Mouse (Mus musculus): ENCODE data around the gene Cenpb. TPM values are rescaled to one million over a fixed set of nuclear protein-coding genes. Genes with fewer than 3 reads are reported as not detected.
"Not testable (repeated sequence)": the region's sequence is repeated elsewhere in the genome, so short reads cannot be mapped to it uniquely, and the experiment has no call there.

The Cenpb gene
- total RNA-seq (2022): 10 to 100 TPM; 63.5 to 76.9 (median 73.5) TPM

DNA sequence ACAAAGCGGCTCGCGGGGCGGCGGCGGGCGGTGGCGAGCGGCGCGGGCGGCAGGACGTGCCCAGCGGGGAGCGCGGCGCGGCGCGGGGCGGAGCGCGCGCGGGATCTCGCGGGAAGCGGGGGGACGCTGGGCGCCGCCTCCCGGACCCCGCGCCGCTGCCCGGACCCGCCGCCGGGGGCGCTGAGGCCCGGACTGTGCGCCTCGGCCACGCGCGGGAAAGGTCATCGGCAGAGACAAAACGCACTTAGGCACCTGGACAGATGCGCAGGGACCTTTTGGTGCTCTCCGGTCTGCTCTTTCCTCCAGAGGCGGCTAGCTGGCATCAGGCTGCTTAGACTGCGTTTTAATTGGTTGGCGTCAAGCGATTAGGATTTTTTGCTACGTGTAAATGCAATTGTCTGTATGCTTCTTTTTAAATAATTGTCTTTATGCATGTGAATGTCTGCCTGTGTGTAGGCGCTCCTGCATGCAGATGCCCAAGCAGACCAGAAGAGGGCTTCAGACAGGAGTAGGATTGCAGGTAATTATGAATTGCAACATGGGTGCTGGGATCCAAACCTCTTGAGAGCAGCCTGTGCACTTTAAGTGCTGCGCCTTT lies at the start of gene Cenpb:
Gene Cenpb, minus strand, starts transcription at position 78 of the 598 bp plus-strand sequence.
- peak; percentile 73 for DNase-seq

DNA sequence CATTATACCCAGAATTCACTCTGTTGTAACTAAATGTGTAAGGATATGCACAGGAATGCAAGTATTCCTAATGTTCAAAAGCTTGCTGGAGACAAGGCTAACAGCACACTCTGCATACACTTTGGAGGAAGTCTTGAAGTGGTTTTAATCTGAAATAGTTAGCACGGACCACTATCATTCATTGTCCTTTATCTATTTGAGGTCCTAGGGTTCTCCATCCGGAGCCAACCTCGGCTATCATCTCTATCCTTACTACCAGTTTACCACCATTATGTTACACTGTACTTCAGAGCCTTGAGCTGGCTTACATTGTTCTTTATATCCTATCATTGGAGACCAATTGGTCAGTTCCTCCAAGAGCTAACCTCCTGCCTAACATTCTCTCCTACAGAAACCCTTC lies 47.4 kb upstream of the Cenpb start:
- DNase-seq: no peak

DNA sequence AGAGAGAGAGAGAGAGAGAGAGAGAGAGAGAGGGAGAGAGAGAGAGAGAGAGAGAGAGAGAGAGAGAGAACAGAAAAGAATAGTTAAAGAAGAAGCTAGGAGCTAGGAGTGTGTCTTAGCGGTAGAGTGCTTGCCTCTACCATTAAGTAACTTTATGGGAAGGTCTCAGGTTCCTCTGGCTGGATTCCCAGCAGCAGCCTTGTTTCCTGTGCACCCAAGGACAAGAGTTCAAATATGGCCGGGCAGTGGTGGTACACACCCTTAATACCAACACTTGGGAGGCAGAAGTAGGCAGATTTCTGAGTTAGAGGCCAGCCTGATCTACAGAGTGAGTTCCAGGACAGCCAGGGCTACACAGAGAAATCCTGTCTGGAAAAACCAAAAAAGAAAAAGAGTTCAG lies 46.8 kb upstream of the Cenpb start:
- DNase-seq: not testable (repeated sequence)

DNA sequence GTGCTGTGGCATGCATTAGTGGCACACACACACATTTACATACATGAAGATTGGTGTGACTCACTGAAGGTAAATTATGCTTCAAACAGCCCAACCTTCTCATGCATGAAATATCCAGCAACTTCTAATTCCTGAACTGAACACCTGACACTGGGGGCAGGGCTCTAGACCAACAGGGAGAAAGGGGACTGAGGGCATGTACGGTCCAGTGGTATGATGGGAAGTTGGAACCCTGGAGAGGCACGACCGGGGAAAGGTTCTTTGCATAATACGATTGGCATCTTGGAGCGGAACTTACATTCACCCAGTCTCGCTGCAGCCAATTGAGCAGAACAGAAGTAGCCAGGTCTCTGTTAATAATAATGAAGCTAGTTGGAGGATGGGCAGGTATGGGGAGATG lies 45.3 kb upstream of the Cenpb start:
- no peak for DNase-seq

DNA sequence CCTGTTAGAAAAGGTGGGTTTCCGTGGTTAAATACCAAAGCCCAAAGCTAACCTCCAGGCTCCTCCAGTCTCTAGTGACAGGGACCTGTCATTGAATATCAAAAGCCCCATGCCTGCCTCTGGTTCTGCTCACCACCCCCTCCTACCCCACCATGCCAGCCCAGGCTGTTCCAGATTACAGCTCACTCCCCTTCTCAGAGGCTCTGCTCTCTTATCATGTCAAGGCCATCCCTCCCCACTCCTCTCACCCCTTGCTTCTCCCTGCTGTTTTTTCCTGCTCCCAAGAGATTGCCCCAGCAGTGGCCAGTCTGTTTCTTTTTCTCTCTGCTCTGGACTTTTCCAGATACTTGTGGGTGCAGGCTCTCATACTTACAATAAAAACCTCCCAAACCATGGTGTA lies 43.7 kb upstream of the Cenpb start:
- no peak for DNase-seq

DNA sequence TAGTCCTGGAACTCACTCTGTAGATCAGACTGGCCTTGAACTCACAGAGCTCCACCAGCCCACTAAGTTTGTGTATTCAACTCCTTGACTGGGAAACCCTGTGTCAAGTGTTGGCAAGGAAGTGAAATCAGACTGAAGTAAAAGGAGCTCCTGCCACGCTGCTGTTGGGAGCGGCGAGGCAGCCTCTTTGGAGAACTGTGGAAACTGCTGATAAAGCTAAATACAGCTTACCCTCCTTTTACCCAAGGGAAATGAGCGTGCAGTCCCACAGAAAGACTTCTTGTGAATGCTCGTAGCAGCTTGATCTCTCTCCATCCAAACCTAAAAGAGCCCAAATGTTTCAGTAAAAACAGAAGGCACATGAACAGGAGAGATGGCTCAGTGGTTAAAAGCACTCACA lies 42.7 kb upstream of the Cenpb start:
- DNase-seq: no peak

DNA sequence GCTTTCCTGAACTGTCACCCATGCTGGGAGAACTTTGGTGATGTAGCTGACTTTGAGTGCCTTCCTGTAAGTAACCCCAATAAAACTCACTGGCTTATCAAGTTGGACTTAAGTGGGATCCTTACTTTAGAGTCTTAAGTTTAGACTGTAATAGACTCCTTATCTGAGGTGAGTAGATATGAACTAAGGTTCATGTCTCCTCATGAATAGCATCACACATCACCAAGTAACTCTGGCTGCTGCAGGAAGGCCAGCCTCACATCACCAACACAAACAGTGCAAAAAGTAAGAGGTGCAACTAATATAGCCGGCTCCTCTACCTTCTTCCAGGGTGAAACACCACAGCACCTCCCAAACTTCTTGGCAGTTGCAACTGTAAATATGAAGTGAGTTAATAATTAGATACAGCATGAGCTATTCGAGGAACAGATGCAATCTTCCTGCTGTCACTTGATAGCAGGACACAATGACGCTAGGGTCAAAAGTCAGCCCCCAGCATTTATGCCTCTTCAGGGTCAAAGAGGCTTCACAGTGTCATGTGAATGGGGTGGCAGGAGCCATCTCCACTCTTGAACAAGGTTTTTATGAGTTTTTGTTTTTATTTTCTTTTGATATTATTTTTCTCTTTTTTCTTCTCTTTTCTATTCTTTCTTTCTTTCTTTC lies 42.1 kb upstream of the Cenpb start:
- DNase-seq: no peak

DNA sequence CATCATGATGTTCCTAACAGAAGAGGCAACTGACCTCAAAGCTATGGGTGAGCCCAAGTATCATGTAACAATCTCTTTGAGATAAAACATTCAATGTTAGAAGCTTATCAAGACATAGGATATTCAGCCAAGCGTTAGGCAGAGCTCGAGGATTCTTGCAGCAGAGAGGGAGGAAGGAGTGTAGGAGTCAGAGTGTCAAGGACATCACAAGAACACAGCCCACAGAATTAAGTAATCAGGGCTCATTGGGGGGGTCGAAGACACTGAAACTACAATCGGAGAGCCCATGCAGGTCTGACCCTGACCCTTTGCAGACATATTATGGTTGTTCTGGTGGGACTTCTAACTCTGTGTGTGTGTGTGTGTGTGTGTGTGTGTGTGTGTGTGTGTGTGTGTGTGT lies 40.2 kb upstream of the Cenpb start:
- no peak for DNase-seq

DNA sequence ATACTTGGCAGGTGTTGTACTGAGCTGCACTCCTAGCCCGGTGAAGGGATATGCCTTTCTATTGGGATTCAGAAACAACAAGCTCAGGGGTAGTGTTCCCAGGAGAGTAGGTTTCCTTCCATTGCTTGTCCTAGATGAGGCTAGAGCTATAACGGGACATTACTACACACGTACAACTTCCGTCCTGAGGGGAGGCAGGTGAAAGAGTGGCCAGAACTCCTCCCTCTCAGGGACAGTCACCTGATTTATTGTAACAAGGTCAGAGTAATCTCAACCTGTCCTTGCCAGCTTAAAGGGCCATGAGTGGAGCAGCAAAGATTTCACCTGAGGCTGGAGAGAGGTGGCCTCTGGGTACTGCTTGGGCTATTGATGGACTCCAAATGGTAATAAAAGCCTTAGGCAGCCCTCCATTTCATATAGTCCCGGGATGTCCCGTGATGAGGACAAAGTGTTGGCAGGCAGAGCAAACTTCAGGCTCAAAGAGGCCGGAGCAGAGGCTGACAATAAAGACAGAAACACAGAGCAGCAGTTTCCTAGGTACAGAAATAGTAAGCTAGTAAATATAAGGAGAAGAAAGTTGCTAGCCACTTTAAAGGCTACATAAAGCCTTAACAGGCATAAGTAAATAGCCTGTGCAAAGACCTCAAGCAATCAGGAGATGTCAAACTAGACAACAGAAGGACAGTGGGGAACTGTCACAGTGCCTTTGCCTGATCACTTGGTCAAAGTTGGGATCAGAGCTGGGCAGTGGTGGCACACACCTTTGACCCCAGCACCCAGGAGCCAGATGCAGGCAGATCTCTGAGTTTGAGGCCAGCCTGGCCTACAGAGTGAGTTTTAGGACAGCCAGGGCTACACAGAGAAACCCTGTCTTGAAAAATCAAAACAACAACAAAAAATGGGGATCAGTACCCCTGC lies 36.3 kb upstream of the Cenpb start:
- no peak for DNase-seq

DNA sequence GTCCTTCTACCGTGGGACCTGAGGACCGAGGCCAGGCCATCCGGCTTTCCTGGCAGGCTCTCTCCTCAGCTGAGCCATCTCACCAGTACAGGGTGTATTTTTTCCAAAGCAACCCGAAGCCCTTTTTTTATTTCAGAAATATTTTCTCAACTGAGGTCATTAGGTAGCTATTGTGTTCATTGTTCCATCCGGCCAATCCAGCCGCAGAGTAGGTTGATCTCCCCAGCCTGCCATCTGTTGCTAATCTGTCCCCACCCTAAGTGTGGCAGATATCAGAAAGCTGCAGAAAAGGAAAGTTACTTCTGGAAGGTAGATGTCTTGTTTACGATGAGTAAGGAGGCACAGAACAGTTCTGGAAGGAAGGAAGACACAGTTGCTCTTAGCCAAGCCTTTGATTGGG lies 33.9 kb upstream of the Cenpb start:
- DNase-seq: no peak

DNA sequence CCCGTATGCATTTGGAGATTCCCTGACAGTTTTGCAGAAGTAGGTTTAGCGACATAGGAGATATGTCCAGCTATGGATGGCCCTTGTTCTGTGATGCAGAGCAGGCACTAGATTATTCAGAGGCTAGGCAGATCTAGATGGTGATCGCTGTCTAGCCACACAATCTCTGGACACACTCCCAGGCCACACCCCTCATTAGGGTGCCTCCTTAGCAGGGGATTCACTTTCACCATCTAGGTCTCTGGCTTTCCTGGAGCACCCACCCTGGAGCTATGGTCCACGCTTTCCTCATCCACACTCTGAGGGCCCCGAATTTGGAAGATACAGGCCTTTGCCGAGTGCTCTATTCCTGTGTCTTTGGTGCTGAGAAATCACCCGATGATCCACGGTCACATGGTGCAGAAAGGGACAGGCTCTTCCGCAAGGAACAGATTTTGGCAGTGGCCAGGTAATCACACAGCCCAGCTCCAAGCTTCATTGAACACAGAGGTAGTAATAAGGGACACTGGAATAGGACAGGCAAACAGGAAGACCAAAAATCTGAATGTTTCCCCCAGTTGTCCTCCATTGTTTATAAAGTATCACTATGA lies 31.3 kb upstream of the Cenpb start:
- DNase-seq: no peak

DNA sequence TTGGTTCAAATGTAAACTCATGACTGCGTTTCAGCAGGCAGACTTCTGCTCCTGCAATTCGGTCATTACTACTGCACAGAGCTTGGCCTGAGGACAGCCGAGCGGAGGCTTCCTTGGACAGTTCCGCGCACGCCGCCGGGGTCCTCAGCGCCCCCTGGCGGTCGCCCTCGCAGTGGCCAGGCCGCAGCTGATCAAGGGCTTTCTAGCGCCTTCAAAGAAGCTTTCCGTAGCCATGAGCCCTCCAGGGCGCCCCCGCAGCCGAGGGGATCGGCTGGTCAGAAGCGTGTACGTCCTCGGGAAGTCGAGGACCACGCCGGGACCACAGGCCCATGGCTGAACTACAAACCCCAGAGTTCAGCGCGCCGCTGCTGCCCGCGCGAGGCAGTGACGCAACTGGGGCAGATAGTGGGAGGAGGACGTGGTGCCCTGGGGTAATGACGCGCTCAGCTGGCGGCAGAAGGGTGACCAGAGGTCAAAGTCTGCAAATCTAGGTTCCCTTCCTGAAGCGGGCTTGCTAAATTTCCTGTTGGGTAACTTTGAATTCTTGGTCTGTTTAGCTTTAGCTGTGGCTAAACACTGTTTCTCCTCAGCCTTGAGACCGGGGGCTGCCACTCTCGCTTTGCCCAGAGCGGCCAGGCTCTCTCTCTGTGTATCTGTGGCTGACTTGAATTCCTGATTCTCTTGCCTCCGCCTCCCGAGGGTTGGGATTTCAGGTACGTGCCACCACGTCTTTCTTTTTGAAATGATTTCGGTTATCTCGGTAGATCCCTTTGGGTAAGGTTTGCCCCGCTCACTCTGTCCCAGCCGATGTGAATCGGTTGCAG lies 30.3 kb upstream of the Cenpb start:
- DNase-seq: peak; percentile 94

DNA sequence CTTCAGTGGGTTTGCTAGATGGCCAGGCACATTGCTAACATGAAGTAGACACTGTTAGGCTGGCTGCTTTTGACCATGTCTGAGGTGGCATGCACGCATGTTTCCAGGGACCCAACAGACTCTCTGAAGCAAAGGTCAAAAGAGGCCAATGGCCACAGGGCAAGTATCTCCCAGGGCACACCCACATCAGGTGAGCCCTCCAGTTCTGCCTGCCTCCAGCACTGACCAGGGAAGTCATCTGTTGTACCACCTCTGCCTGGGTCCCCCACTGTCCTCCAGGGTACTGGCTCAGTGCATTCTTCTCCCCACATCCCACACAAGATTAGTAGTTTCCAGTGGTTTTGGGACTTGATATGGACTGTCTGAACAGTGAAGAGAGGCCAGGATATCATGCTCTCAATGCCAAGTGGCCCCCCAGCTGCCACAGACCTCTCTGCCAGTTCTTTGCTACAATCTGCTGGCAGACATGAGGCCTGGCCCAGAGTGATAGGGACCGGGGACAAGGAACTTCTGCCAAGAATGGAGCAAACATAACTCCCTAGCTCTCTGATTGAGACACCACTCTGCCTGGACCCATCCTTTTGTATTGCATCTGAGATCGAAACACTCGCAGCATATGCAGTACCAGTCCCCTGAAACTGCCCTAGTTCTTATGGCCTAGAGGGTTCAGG lies 29.4 kb upstream of the Cenpb start:
- no peak for DNase-seq

DNA sequence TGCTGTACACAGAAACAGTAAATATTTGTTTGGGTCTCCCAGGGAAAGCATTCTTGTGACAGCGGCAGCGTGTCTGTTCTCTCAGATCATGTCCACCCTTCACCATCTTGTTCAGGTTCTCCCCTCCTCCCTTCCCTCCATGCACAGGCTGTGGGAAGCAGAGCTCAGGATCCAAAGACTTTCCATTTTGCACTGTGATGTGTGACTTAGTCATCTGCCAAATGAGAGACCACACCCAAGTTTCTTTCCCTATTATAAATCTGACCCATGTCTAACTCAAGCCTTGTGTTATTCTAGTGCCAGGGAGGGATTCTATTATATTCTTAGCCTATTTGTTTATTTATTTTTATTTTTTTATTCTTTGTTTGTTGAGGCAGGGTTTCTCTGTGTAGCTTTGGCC lies 28.5 kb upstream of the Cenpb start:
- no peak for DNase-seq

DNA sequence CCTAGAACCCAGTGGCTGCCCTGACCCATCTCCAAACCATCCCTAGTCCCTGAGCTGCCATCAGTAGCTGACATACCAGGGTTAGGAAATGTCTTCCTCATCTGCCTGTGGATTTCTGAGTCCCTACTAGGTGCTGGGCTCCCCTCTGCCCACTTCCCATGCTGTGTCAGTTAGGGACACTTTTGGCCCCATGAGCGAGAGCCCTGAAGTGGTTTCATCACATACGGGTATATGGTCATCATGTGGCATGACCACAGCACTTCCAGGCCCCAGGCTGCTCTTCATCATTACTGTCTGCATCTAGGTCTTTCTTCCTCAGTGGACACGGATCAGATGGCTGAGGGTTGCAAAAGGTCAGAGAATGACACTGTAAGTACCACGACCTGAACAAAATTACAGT lies 26.9 kb upstream of the Cenpb start, which contains the start of gene Ap5s1:
Gene Ap5s1, plus strand, starts transcription at position 301 of the 400 bp plus-strand sequence.
- no peak for DNase-seq

DNA sequence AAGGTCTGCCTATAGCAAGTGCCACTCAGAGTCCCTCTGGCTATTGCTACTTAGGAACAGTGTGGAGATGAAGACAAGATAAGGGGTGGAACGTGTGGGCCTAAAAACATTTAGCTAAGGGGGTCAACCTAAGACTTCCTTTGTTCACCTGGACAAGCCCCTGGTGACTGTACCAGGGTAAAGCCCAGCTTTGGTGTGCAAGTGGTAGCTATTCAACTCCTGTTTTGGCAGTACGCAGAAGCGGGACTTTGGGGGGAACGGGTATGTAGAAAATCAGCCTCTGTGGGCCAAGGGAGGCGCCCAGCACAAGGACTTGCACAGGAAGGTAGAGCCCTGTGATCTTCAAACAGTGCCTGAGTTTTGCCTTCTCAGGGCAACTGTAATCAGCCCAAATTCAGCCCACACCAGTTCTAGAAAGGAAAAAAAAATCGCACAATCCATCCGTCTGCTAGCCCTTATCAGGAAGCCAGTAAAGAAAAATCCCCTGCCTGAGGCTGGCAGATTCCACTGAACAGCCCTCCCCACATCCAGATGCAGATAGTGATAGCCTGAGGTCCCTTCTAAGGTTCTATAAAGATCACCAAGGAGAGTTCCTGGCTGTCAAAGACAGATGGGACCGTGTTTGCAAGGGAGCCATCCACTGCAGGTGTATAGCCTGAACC lies 25.8 kb upstream of the Cenpb start:
- no peak for DNase-seq

DNA sequence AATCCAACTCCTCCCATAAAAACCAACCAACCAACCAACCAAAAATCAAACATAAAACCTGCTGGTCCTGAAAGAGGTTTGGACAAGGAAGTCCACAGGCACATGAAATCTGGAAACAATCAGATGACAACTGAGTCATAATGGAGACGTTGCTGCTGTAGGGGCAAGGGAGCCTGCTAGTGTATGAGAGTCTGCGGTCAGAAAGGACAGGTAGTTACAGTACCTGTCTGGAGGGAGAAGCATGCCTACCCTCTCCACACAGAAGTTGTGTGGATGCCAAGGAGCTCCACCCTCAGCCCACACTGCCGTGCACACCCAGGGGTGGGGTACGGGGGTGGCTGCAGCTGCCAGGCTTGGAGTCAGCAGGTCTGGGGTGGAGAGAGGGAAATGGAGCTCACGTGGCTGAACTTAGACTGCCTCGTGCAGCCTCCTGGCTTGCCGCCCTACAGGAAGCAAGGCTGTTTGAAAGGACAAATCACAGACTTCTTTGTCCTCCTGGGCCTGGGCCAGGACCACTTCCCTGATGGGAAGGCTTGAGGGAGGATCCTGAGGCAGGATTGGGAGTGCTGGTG lies 24.6 kb upstream of the Cenpb start:
- peak; percentile 94 for DNase-seq

DNA sequence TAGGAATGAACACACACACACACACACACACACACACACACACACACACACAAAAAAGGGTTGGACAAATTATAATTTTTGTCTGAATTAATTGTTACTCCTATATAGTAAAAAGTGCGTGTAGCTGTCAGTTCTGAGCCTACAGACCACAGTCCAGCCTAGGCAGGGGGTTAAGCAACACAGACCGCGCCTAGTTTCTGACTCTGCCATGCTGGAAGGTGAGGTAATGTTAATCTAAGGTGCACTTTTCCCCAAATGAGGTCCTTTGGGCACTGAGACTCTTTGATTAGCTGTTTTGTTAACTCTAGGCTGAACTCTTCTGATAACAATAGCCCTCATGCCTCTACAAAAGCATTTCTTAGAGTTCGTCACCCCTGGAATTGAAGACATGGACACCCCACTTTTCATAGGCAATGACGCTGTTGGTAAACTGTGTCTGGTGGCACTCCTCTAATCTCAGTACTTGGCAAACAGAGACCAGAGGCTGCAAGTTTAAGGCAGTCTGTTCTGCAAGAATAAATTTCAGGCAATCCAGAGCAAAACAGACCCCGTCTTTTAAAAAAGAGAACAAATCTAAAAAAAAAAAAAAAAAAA lies 24.0 kb upstream of the Cenpb start:
- no peak for DNase-seq

DNA sequence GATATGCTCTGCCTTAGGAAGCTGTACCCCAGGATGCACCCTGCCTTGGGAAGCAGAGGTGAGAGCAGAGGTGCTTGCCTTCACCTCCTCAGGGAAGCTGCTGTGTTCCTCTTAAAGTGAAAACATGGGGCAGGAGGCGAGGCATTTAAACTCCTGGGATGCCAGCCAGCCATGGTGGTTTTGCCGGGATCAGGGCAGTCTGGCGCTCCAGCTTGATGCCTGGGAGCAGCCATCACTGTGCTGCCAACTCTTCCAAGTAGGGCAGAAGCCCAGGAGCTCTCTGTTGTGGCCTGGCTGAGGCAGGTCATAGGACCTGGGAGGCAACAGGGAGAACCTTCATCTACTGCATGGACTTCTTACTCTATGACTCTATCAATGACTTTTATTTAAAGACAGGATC lies 21.4 kb upstream of the Cenpb start:
- no peak for DNase-seq

DNA sequence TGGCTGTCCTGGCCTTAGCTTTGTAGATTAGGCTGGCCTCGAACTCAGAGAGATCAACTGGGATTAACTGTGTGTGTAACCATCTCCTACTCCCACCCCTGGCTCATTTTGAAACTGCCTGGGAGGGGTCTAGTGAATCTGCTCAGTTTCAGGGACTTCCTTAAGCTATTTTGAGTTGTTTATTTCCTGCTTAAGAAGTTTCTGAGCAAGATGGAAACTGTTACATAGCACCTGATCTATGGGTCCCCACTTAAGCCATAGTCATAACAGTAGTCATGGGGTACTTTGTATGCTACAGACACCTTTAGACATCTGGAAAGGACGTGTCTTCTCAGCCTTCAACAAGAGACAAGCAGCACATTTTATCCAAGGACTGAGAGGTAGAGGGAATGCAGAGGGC lies 20.8 kb upstream of the Cenpb start:
- no peak for DNase-seq

All from adrenal gland, adult 8-10 months (tissue).